Mouse (Mus musculus) liver, embryonic 14.5 days (tissue): Measurements from ENCODE around the gene Rasgef1b.

Experiments
- CTCF ChIP-seq: IDR thresholded peaks from 2 replicates; pipeline ENCODE4 v1.5.1; 2016; ENCODE audit warnings: antibody characterized with exemption, low read depth, control low read depth
- EP300 ChIP-seq: IDR thresholded peaks from 2 replicates; pipeline ENCODE4 v1.6.1; 2016; ENCODE audit warnings: antibody characterized with exemption, low read depth

- TF ChIP-seq CTCF (no peak), EP300 (no peak)
Measured at GRCm38 (mm10) chr5:99169836-99170235, 559.0 kb downstream of the Rasgef1b start.
